Mouse (Mus musculus): ENCODE results near the gene Rnaset2a. TPM values are rescaled to one million over a fixed set of nuclear protein-coding genes. Genes with fewer than 3 reads are reported as not detected.
A peak's percentile ranks its signal among the peaks of the same experiment; 100 is the strongest.
"Not testable (repeated sequence)": the region's sequence is repeated elsewhere in the genome, so short reads cannot be mapped to it uniquely, and the experiment has no call there.

Rnaset2a gene
- polyA plus RNA-seq, 1 experiment = 79.8 TPM

GRCm38 (mm10) chr17:8116928-8117327, 31.0 kb downstream of the Rnaset2a start:
- H3K27me3 ChIP-seq (ENCODE audit: control insufficient read depth, insufficient read depth, low read length); H3K4me1 ChIP-seq (replicated peaks; ENCODE audit: control insufficient read depth, insufficient read depth, low read length); H3K4me3 ChIP-seq (ENCODE audit: control insufficient read depth, insufficient read depth, low read length); DNase-seq; H3K36me3 ChIP-seq (ENCODE audit: control insufficient read depth, insufficient read depth, low read length); H3K27ac ChIP-seq (ENCODE audit: control insufficient read depth, insufficient read depth, low read length): not testable (repeated sequence)
- no CpG with 5 or more reads among the region's 6 CpGs for WGBS

GRCm38 (mm10) chr17:8116378-8116777, 31.5 kb downstream of the Rnaset2a start:
- H3K27ac ChIP-seq (ENCODE audit: control insufficient read depth, insufficient read depth, low read length); H3K4me1 ChIP-seq (replicated peaks; ENCODE audit: control insufficient read depth, insufficient read depth, low read length); H3K36me3 ChIP-seq (ENCODE audit: control insufficient read depth, insufficient read depth, low read length); H3K4me3 ChIP-seq (ENCODE audit: control insufficient read depth, insufficient read depth, low read length); H3K27me3 ChIP-seq (ENCODE audit: control insufficient read depth, insufficient read depth, low read length): not testable (repeated sequence)
- 5% methylated on average over 8 of the region's 11 CpGs for WGBS
- DNase-seq = peak; percentile 23

GRCm38 (mm10) chr17:8112199-8112598, 35.7 kb downstream of the Rnaset2a start:
- H3K4me1 ChIP-seq (replicated peaks; ENCODE audit: control insufficient read depth, insufficient read depth, low read length); H3K27me3 ChIP-seq (ENCODE audit: control insufficient read depth, insufficient read depth, low read length); H3K4me3 ChIP-seq (ENCODE audit: control insufficient read depth, insufficient read depth, low read length); H3K27ac ChIP-seq (ENCODE audit: control insufficient read depth, insufficient read depth, low read length); DNase-seq; H3K36me3 ChIP-seq (ENCODE audit: control insufficient read depth, insufficient read depth, low read length): not testable (repeated sequence)
- WGBS = no CpG with 5 or more reads among the region's 1 CpGs

GRCm38 (mm10) chr17:8101297-8101609, 46.6 kb downstream of the Rnaset2a start:
- not testable (repeated sequence) for H3K27me3 ChIP-seq (ENCODE audit: control insufficient read depth, insufficient read depth, low read length); H3K4me1 ChIP-seq (replicated peaks; ENCODE audit: control insufficient read depth, insufficient read depth, low read length); DNase-seq; H3K27ac ChIP-seq (ENCODE audit: control insufficient read depth, insufficient read depth, low read length); H3K36me3 ChIP-seq (ENCODE audit: control insufficient read depth, insufficient read depth, low read length); H3K4me3 ChIP-seq (ENCODE audit: control insufficient read depth, insufficient read depth, low read length)
- WGBS = 44% methylated on average over 3 of the region's 6 CpGs

- WGBS = 92% methylated on average over 7 of the region's 26 CpGs
- H3K27me3 ChIP-seq (ENCODE audit: control insufficient read depth, insufficient read depth, low read length); H3K4me3 ChIP-seq (ENCODE audit: control insufficient read depth, insufficient read depth, low read length); DNase-seq; H3K4me1 ChIP-seq (replicated peaks; ENCODE audit: control insufficient read depth, insufficient read depth, low read length); H3K36me3 ChIP-seq (ENCODE audit: control insufficient read depth, insufficient read depth, low read length); H3K27ac ChIP-seq (ENCODE audit: control insufficient read depth, insufficient read depth, low read length): not testable (repeated sequence)
Observed at GRCm38 (mm10) chr17:8100405-8101296, 47.2 kb downstream of the Rnaset2a start.

GRCm38 (mm10) chr17:8096199-8096598, 51.7 kb downstream of the Rnaset2a start:
- not testable (repeated sequence) for H3K27ac ChIP-seq (ENCODE audit: control insufficient read depth, insufficient read depth, low read length); H3K36me3 ChIP-seq (ENCODE audit: control insufficient read depth, insufficient read depth, low read length); DNase-seq; H3K27me3 ChIP-seq (ENCODE audit: control insufficient read depth, insufficient read depth, low read length); H3K4me3 ChIP-seq (ENCODE audit: control insufficient read depth, insufficient read depth, low read length)
- 59% methylated on average over 5 of the region's 5 CpGs for WGBS
- peaks cover 12% of the 10 kb centered on the region for H3K4me1 ChIP-seq (replicated peaks; ENCODE audit: control insufficient read depth, insufficient read depth, low read length)

- peaks cover 15% of the 10 kb centered on the region for H3K4me1 ChIP-seq (replicated peaks; ENCODE audit: control insufficient read depth, insufficient read depth, low read length)
- 94% methylated on average over 3 of the region's 5 CpGs for WGBS
- not testable (repeated sequence) for DNase-seq
Observed at GRCm38 (mm10) chr17:8095653-8096052, 52.2 kb downstream of the Rnaset2a start.

GRCm38 (mm10) chr17:8092537-8093526, 55.1 kb downstream of the Rnaset2a start:
- not testable (repeated sequence) for H3K4me3 ChIP-seq (ENCODE audit: control insufficient read depth, insufficient read depth, low read length); H3K36me3 ChIP-seq (ENCODE audit: control insufficient read depth, insufficient read depth, low read length); H3K27me3 ChIP-seq (ENCODE audit: control insufficient read depth, insufficient read depth, low read length)
- H3K4me1 ChIP-seq (replicated peaks; ENCODE audit: control insufficient read depth, insufficient read depth, low read length) = peaks cover 21% of the 10 kb centered on the region
- peak overlapping the region; percentile 85 for H3K27ac ChIP-seq (ENCODE audit: control insufficient read depth, insufficient read depth, low read length)
- WGBS = 42% methylated on average over 4 of the region's 18 CpGs
- peak; percentile 24 for DNase-seq

More at GRCm38 (mm10) chr17:8095653-8096052, 52.2 kb downstream of the Rnaset2a start:
- not testable (repeated sequence) for H3K36me3 ChIP-seq (ENCODE audit: control insufficient read depth, insufficient read depth, low read length); H3K27me3 ChIP-seq (ENCODE audit: control insufficient read depth, insufficient read depth, low read length); H3K27ac ChIP-seq (ENCODE audit: control insufficient read depth, insufficient read depth, low read length); H3K4me3 ChIP-seq (ENCODE audit: control insufficient read depth, insufficient read depth, low read length)

GRCm38 (mm10) chr17:8091320-8091719, 56.6 kb downstream of the Rnaset2a start:
- DNase-seq = not testable (repeated sequence)
- 97% methylated on average over 14 of the region's 14 CpGs for WGBS

GRCm38 (mm10) chr17:8069847-8070246, 78.0 kb downstream of the Rnaset2a start:
- 38% methylated on average over 2 of the region's 2 CpGs for WGBS
- not testable (repeated sequence) for H3K4me3 ChIP-seq (ENCODE audit: control insufficient read depth, insufficient read depth, low read length); DNase-seq; H3K27ac ChIP-seq (ENCODE audit: control insufficient read depth, insufficient read depth, low read length); H3K27me3 ChIP-seq (ENCODE audit: control insufficient read depth, insufficient read depth, low read length); H3K36me3 ChIP-seq (ENCODE audit: control insufficient read depth, insufficient read depth, low read length); H3K4me1 ChIP-seq (replicated peaks; ENCODE audit: control insufficient read depth, insufficient read depth, low read length)

More at GRCm38 (mm10) chr17:8091320-8091719, 56.6 kb downstream of the Rnaset2a start:
- not testable (repeated sequence) for H3K36me3 ChIP-seq (ENCODE audit: control insufficient read depth, insufficient read depth, low read length); H3K27me3 ChIP-seq (ENCODE audit: control insufficient read depth, insufficient read depth, low read length); H3K27ac ChIP-seq (ENCODE audit: control insufficient read depth, insufficient read depth, low read length); H3K4me3 ChIP-seq (ENCODE audit: control insufficient read depth, insufficient read depth, low read length)
- peaks cover 21% of the 10 kb centered on the region for H3K4me1 ChIP-seq (replicated peaks; ENCODE audit: control insufficient read depth, insufficient read depth, low read length)
